In the genomic region with DNA sequence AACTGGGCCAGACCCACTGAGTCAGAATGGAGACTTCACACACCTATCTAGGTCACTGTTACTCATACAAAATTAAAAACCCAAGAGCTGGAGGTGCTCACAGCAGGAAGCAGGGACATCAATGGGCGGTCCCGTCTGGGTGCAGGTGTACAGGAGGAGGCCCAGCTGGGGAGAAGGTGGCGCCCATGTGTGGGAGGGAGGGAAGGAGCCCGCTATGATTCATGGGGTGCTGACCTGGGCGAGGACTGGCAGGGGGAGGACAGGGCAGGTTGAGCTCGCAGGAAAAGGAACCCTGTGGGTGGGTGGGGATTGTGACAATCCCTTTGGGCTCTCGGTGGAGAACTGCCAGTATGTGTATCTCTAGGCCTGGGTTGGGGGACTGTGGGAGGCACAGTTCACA, we compare ENCODE assay signal across 17 mouse cellular contexts. TPM values are rescaled to one million over a fixed set of nuclear protein-coding genes. Genes with fewer than 3 reads are reported as not detected.
A peak's percentile ranks its signal among the peaks of the same experiment; 100 is the strongest.
DNase-seq lines count a peak whose midpoint lies in the region; ATAC-seq and TF ChIP-seq lines count a peak whose summit lies in the region.
"Had no signal": no experiment of that assay in that cellular context is flagged by ENCODE, and none has a peak within 500 bp of the region (broad histone marks: within the 10 kb centered on the region; RNA-seq: fewer than 3 reads in every experiment).

No protein-coding gene starts in this region.

- TF ChIP-seq CTCF in bone marrow, adult 2 months (IDR thresholded peaks at IDR 0.05; ENCODE audit: control insufficient read depth, insufficient read depth, low read length) = no peak

- no peaks in the 10 kb centered on the region for H3K27me3 ChIP-seq in lung, embryonic 16.5 days (ENCODE audit: control insufficient read depth, insufficient read depth, low read depth, low read length)
- H3K27me3 ChIP-seq: embryonic facial prominence, embryonic 12.5 days; heart, embryonic 12.5 days; hindbrain, embryonic 13.5 days; limb, embryonic 12.5 days; midbrain, embryonic 12.5 days had no signal

- TF ChIP-seq POLR2A in bone marrow, adult 2 months (IDR thresholded peaks at IDR 0.05; ENCODE audit: borderline replicate concordance, control insufficient read depth, low read depth, low read length) = no peak

- H3K9ac ChIP-seq in lung, embryonic 16.5 days (ENCODE audit: low read length) = no peak overlapping the region
- H3K9ac ChIP-seq: embryonic facial prominence, embryonic 12.5 days; heart, embryonic 12.5 days; hindbrain, embryonic 13.5 days; limb, embryonic 12.5 days; midbrain, embryonic 12.5 days had no signal

- no peak for DNase-seq in lung, postnatal 10 days
- peak; percentile 30 for DNase-seq in naive thymus-derived CD4-positive, alpha-beta T cell, adult 2 months (ENCODE audit: low read depth)
- peak; percentile 71 for DNase-seq in thymus, postnatal 25 days
- no peak for DNase-seq in kidney, adult 9 months
- no peak for DNase-seq in adrenal gland, postnatal 14 days
- no peak for DNase-seq in cerebellum, postnatal 25 days
- DNase-seq: cerebellum, postnatal 14 days; gastrocnemius, adult 2 months; right cerebral cortex, adult 18-20 months had no signal

- H3K9me3 ChIP-seq in lung, embryonic 16.5 days (ENCODE audit: control insufficient read depth, low read length) = no peaks in the 10 kb centered on the region
- H3K9me3 ChIP-seq: embryonic facial prominence, embryonic 12.5 days; hindbrain, embryonic 13.5 days had no signal

- no peak overlapping the region for H3K4me3 ChIP-seq in lung, embryonic 16.5 days (ENCODE audit: low read length)
- no peak overlapping the region for H3K4me3 ChIP-seq in bone marrow, adult 2 months (replicated peaks; ENCODE audit: control insufficient read depth, low read depth, low read length)
- H3K4me3 ChIP-seq: embryonic facial prominence, embryonic 12.5 days; gastrocnemius, adult 2 months; heart, embryonic 12.5 days; hindbrain, embryonic 13.5 days; limb, embryonic 12.5 days; midbrain, embryonic 12.5 days had no signal

- no peak overlapping the region for H3K4me2 ChIP-seq in lung, embryonic 16.5 days (ENCODE audit: low read depth, low read length)
- H3K4me2 ChIP-seq: embryonic facial prominence, embryonic 12.5 days; heart, embryonic 12.5 days; hindbrain, embryonic 13.5 days; limb, embryonic 12.5 days; midbrain, embryonic 12.5 days had no signal

- peak; percentile 26 for ATAC-seq in lung, embryonic 16.5 days (ENCODE audit: low read depth)

- H3K27ac ChIP-seq in lung, embryonic 16.5 days (ENCODE audit: low read length) = no peak overlapping the region
- H3K27ac ChIP-seq in bone marrow, adult 2 months (ENCODE audit: control insufficient read depth, insufficient read depth, low read depth, low read length, poor library complexity) = peak overlapping the region; percentile 54
- H3K27ac ChIP-seq: embryonic facial prominence, embryonic 12.5 days; gastrocnemius, adult 2 months; hindbrain, embryonic 13.5 days; kidney, postnatal 0 days; limb, embryonic 12.5 days; midbrain, embryonic 12.5 days had no signal

- H3K36me3 ChIP-seq in lung, embryonic 16.5 days (ENCODE audit: control insufficient read depth, insufficient read depth, low read length) = no peaks in the 10 kb centered on the region
- H3K36me3 ChIP-seq: embryonic facial prominence, embryonic 12.5 days; heart, embryonic 12.5 days; hindbrain, embryonic 13.5 days; limb, embryonic 12.5 days; midbrain, embryonic 12.5 days had no signal

- 47% methylated on average over 7 of the region's 7 CpGs for WGBS in lung, embryonic 16.5 days
- WGBS in bone marrow, adult 2 months = 54% methylated on average over 7 of the region's 7 CpGs

- H3K4me1 ChIP-seq in lung, embryonic 16.5 days (replicated peaks; ENCODE audit: control insufficient read depth, insufficient read depth, low read length) = peaks cover 7% of the 10 kb centered on the region
- peaks cover 7% of the 10 kb centered on the region for H3K4me1 ChIP-seq in bone marrow, adult 2 months (ENCODE audit: control insufficient read depth, insufficient read depth, low read length)
- H3K4me1 ChIP-seq: embryonic facial prominence, embryonic 12.5 days; midbrain, embryonic 12.5 days had no signal

RNA-seq across cellular contexts. Expression of a gene that starts 22.7 kb away (rescaled TPM):
- 1.0 and 5.3 TPM in 2 replicates for polyA plus RNA-seq in lung, embryonic 16.5 days (2015; fragmentation: Nextera tagmentation; extraction: Ambion mirVana)
- 7.6 and 19.6 TPM in 2 replicates for polyA plus RNA-seq in bone marrow, adult 2 months (2011; ENCODE audit: insufficient read depth, insufficient read length, low replicate concordance, missing spikeins)
- 0.41 TPM in 1 of 2 replicates, not detected in the other for total RNA-seq in adrenal gland, postnatal 14 days (2021)
- total RNA-seq: gastrocnemius, adult 2 months had no signal

Comparison
In these comparisons a context has a peak if more than half of its experiments do, and no peak if none do; other contexts are left out.
1. DNase-seq: peak in naive thymus-derived CD4-positive, alpha-beta T cell, adult 2 months (single experiment) and thymus, postnatal 25 days (single experiment); none in lung, postnatal 10 days (single experiment), kidney, adult 9 months (single experiment), adrenal gland, postnatal 14 days (single experiment) and cerebellum, postnatal 25 days (0 of 2).